ENCODE assay signal across 8 mouse cellular contexts in genomic region chr1:112379651-112380264, GRCm38 (mm10).
A peak's percentile ranks its signal among the peaks of the same experiment; 100 is the strongest.
DNase-seq lines count a peak whose midpoint lies in the region; ATAC-seq lines count a peak whose summit lies in the region.

No protein-coding gene starts in this region.

- intact Hi-C loops in left cerebral cortex, postnatal 4 days (cut with DNase I): loop anchor here (1.0 to 2.0 kb wide), 2 partner anchors 515 to 719 kb away; partner anchors contain the start of gene Dsel

- no peaks in the 10 kb centered on the region for H3K27me3 ChIP-seq in embryonic facial prominence, embryonic 11.5 days (ENCODE audit: control insufficient read depth, insufficient read depth, low read length)
- no peaks in the 10 kb centered on the region for H3K27me3 ChIP-seq in intestine, embryonic 15.5 days (replicated peaks)

- no peak overlapping the region for H3K4me2 ChIP-seq in embryonic facial prominence, embryonic 11.5 days (ENCODE audit: low read depth, low read length)
- no peak overlapping the region for H3K4me2 ChIP-seq in intestine, embryonic 15.5 days (replicated peaks)

- no peak overlapping the region for H3K27ac ChIP-seq in embryonic facial prominence, embryonic 11.5 days (replicated peaks; ENCODE audit: low read depth, low read length)
- H3K27ac ChIP-seq in intestine, embryonic 15.5 days: no peak overlapping the region

- peak; percentile 25 for DNase-seq in adrenal gland, postnatal 14 days
- no peak for DNase-seq in adrenal gland, postnatal 4 days (ENCODE audit: low spot score in 2 of 2)
- DNase-seq in 416B (ENCODE audit: low read depth): peak; percentile 66
- DNase-seq in embryonic facial prominence, embryonic 11.5 days (ENCODE audit: low spot score): peak; percentile 74
- DNase-seq in left cerebral cortex, postnatal 4 days: peak; percentile 34
- DNase-seq in right cerebral cortex, postnatal 25 days: peak; percentile 31
- DNase-seq in urinary bladder, postnatal 4 days (ENCODE audit: low spot score in 2 of 2): no peak

- no peak overlapping the region for H3K9ac ChIP-seq in embryonic facial prominence, embryonic 11.5 days (replicated peaks; ENCODE audit: low read length)
- no peak overlapping the region for H3K9ac ChIP-seq in intestine, embryonic 15.5 days

- WGBS in embryonic facial prominence, embryonic 11.5 days: 10% methylated on average over 2 of the region's 2 CpGs
- WGBS in intestine, embryonic 15.5 days: 11% methylated on average over 2 of the region's 2 CpGs

- H3K9me3 ChIP-seq in embryonic facial prominence, embryonic 11.5 days (replicated peaks; ENCODE audit: control insufficient read depth, low read length): no peaks in the 10 kb centered on the region
- H3K9me3 ChIP-seq in intestine, embryonic 15.5 days: no peaks in the 10 kb centered on the region

- H3K4me1 ChIP-seq in embryonic facial prominence, embryonic 11.5 days (ENCODE audit: control insufficient read depth, insufficient read depth, low read length): no peaks in the 10 kb centered on the region
- H3K4me1 ChIP-seq in intestine, embryonic 15.5 days (replicated peaks): no peaks in the 10 kb centered on the region

- ATAC-seq in embryonic facial prominence, embryonic 11.5 days (replicated peaks; ENCODE audit: insufficient number of reproducible peaks, low FRiP score, low TSS enrichment, low read depth): peak; percentile 71; the same call in 1 of the 2 replicates
- ATAC-seq in intestine, embryonic 15.5 days: peak; percentile 78

- no peaks in the 10 kb centered on the region for H3K36me3 ChIP-seq in embryonic facial prominence, embryonic 11.5 days (replicated peaks; ENCODE audit: control insufficient read depth, insufficient read depth, low read depth, low read length)
- H3K36me3 ChIP-seq in intestine, embryonic 15.5 days: no peaks in the 10 kb centered on the region

- no peak overlapping the region for H3K4me3 ChIP-seq in embryonic facial prominence, embryonic 11.5 days (ENCODE audit: low read depth, low read length)
- no peak overlapping the region for H3K4me3 ChIP-seq in intestine, embryonic 15.5 days (replicated peaks)

Comparison
In these comparisons a context has a peak if more than half of its experiments do, and no peak if none do; other contexts are left out.
1. DNase-seq: peak in adrenal gland, postnatal 14 days (single experiment), 416B (single experiment), embryonic facial prominence, embryonic 11.5 days (single experiment), left cerebral cortex, postnatal 4 days (single experiment) and right cerebral cortex, postnatal 25 days (single experiment); none in adrenal gland, postnatal 4 days (0 of 2) and urinary bladder, postnatal 4 days (0 of 2).